Mouse (Mus musculus) cerebellum, adult 11-12 months (tissue): ENCODE results near the gene Rab34.
A peak's percentile ranks its signal among the peaks of the same experiment; 100 is the strongest.
"Not testable (repeated sequence)": the region's sequence is repeated elsewhere in the genome, so short reads cannot be mapped to it uniquely, and the experiment has no call there.

Experiments used
- DNase-seq: peaks from one replicate; pipeline ENCODE4 v3.0.0; 2022

Rab34 gene

DNA sequence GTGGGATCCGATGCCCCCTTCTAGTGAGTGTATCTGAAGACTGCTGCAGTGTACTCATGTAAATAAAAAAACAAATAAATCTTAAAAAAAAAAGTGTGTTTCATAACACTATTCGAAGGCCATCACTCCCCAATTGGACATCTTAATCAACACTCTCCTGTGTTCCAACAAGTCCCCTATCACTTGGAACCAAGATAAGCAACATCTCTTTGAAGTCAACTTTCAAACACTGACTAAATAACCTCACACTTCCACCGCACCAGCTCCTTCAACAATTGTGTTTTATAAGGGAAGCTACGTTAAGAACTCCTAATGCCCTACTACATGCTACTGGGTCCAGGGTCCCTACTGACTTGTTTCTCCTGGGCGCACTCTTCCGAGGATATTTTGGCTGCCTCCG is 5.8 kb upstream of the Rab34 start:
- no peak for DNase-seq

DNA sequence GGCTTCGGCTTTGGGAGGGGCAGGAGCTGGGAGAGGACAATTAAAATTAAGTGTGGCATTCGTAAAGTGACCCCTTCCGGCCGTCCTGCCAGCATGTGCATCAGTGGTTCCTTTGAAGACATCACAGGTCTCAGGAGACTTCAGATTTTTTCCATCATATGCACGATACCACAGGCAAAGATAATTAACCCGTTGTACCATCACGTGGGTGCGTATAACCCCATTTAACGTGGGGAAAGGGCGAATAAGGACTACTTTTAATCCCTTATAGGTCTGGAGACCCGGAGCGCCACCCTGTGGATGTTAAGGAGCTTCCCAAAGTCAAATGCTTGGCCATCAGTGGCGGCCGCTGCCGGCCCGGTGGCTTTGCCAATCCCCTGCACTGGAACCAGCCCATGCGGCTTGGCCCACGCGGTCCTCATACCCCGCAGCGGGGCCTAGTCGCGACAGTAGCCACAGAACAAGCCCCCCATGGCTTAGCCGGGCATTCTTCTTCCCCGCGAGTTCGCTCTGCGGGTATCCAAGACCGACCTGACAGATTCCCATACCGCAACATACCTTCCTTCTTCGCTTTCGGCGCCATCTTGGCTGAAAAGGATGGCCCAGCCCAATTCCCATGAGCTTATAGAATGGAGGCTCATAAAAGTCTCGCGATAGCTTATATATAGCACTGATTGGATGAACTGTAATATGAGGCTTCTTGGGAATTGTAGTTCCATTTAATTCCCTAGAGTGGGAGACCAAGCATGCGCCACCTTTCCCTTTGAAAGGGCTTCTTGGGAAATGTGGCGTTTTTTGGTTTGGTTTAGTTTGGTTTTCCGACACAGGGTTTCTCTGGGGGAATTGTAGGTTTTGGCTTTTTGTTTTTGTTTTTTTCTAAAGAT is 5.0 kb upstream of the Rab34 start, which contains the start of gene Rpl23a:
TSS of gene Rpl23a (minus strand) at position 624 of the 884 bp plus-strand sequence.
- DNase-seq: peak; percentile 88

DNA sequence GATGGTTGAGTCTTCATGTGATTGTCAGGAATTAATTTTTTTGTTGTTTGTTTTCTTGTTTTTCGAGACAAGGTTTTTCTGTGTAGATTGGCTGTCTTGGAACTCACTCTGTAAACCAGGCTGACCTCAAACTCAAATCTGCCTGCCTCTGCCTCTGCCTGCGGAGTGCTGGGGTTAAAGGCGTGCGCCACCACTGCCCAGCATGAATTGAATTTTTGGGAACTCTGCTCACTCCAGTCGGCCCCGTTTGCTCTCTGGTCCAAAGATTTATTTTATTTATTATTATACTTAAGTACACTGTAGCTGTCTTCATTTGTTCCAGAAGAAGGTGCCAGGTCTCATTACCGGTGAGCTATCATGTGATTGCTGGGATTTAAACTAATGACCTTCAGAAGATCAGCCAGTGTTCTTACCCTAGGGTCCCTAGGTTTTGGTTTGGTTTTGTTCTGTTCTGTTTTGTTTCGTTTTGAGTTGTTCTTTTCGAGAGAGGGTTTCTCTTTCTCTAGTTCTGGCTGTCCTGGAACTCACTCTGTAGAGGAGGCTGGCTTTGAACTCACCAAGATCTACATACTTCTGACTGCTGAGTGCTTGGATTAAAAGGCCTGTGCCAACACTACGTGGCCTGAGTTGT is 4.2 kb upstream of the Rab34 start:
- no peak for DNase-seq

DNA sequence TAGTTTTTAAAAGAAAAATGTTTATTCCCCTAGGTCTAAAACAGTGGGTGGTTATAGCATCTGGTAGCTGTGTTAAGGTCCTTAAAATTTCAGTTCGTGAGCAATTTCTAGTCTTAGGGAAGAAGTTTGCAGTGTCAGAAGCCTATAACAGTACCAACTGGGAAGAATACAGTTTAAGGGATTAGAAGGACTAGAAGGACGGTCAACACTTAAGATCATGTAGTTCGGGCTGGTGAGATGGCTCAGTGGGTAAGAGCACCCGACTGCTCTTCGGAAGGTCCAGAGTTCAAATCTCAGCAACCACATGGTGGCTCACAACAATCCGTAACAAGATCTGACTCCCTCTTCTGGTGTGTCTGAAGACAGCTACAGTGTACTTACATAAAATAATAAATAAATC is 3.5 kb upstream of the Rab34 start:
- DNase-seq: not testable (repeated sequence)

DNA sequence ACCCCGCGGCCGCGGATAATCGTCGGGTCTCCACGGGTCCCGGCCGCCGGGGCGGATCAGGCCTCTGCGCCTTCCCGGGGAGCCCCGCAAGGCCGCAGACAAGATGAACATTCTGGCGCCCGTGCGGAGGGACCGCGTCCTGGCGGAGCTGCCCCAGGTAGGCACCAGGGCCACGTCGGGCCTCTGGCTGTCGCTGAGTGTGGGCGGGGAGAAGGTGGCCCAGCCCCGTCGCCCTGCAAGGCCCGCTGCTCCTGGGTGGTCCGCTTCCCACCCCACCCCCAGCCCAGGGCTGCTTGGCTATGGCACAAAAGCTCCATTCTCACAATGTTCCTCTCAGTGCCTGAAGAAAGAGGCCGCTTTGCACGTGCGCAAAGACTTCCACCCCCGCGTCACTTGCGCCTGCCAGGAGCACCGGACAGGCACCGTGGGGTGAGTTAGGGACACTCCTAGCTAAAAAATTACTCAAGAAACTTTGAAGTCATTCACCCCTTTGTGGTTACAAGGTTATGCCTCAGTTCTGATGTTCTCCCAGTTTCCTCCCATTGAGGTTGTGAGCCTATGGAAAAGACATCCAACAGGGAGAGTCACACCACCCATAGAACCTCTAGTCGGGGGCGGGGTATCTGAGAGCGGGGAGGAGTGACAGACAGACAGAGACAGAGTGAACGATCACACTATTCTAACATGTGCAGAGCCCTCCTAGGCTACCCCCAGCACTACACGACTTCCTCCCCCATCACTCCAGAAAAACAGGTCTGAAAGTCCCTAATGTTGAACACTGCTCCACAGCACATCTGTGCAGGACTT is 1.2 kb downstream of the Rab34 start:
- no peak for DNase-seq

DNA sequence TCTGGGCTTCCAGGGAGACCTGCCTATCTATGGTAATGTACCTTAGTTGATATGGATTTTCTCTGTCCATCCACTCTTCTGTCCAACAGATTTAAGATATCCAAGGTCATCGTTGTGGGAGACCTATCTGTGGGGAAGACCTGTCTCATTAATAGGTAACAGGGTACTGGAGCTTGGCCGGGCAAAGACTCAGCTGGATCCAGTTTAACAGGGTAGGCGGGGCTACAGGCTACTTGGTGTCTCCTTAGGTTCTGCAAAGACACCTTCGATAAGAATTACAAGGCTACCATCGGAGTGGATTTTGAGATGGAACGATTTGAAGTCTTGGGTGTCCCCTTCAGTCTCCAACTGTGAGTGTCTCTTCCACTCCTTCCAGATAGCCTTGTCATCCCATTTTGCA is 1.8 kb downstream of the Rab34 start:
- DNase-seq: no peak

DNA sequence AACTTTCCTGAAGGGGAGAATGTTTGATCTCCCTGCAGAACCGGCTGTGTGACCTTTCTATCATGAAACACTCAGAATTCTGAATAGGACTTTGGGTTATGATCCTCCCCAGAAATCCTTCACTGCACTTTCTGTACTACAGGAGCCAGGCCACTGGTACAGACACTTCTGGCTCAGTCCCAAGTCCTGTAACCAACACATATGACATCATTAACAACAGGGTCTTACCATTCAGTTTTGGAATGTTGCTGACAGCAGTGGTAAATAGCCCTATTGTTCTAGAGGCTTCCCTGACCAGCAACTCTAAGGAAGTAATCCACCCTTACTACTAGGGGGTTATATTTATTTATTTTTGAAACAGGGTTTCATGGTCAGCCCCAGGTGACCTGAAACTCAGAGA is 4.9 kb downstream of the Rab34 start, which contains the start of gene Proca1:
TSS of gene Proca1 (plus strand) at position 280 of the 400 bp plus-strand sequence.
- DNase-seq: no peak

DNA sequence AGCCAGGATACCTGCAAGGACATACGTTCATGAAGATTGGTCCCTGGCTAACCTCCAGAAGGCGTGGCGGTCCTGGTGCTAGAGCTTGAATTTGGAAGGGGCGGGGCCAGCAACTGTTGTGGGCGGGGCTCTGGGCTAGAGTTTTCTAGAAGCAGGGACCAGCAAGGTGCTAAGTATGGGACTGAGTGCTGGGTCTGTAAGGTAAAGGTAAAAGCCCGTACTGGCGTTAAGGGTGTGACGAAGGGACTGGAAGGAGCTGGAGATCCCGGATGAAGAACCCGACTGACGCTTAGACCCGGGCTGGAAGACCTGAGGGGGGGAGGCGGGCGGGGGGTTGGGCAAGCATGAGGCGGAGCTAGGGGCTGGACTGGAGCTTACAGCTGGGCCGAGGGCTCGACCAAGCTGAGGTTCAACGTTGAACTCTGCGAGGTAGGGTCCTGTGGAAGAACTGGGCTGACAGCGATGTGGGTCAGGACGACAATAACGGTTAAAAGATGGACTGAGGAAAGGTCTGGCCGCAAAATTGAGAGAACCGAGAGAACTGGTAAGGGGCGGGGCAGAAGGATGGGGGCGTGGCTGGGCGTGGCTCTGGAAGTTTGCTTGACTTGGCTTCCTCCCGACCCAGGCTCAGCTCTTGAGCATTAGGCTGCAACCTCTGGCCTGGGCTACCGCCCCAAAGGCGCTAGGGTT is 6.3 kb downstream of the Rab34 start:
- DNase-seq: no peak

DNA sequence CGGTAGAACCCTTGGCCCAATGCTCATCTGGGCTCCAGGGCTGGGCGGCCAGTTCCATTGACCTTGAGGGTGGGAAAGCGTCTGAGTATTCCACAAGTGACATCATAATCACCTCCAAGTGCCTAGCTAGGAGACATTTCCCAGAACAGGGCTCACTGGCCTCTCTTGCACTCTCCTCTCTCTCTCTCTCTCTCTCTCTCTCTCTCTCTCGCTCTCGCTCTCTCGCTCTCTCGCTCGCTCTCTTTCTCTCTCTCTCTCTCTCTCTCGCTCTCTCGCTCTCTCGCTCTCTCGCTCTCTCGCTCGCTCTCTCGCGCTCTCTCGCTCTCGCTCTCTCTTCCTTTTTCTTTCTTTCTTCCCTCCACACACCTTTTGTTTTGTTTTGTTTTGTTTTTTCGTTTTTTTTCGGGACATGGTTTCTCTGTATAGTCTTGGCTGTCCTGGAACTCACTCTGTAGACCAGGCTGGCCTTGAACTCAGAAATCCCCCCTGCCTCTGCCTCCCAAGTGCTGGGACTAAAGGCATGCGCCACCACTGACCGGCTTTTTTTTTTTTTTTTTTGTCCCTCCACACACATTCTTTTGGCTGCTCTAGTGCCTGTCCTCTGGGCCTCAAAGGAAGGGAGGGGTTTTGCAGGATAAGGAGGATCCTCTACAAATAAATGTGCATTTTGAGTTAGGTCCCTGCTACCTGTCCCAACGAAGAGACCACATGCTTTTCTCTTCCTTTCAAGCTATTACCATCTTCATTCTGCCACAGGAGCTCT is 7.1 kb downstream of the Rab34 start:
- DNase-seq: no peak

DNA sequence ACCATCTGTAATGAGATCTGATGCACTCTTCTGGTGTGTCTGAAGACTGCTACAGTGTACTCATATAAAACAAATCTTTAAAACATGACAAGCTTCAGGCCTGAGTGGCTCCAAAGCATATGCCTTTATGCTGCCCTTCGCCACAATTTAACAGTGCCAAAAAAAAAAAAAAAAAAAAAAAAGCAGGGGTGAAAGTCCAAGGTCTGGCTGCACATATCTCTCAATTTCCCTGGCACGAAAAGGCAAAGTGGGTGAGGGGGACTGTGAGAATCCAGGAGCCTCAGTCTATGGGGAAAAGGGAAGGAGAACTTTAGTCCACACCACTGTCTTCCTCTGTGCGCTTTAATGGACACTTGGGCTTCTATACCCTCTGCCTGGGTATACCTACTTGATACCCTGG is 14.1 kb downstream of the Rab34 start:
- DNase-seq: no peak

DNA sequence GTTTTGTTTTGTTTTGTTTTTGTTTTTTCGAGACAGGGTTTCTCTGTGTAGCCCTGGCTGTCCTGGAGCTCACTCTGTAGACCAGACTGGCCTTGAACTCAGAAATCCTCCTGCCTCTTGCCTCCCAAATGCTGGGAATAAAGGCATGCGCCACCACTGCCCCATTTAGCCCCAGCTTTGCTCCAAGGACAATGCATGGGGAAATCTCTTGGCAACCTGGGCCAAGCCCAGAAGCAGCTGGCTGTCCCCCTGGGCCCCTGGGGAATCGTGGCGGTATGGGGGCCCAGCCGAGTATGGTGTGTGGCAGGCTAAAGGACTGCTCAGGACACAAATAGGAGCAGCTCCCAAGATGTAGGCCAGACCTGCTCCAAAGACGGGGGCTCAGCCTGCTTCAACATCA is 16.1 kb downstream of the Rab34 start:
- DNase-seq: no peak

DNA sequence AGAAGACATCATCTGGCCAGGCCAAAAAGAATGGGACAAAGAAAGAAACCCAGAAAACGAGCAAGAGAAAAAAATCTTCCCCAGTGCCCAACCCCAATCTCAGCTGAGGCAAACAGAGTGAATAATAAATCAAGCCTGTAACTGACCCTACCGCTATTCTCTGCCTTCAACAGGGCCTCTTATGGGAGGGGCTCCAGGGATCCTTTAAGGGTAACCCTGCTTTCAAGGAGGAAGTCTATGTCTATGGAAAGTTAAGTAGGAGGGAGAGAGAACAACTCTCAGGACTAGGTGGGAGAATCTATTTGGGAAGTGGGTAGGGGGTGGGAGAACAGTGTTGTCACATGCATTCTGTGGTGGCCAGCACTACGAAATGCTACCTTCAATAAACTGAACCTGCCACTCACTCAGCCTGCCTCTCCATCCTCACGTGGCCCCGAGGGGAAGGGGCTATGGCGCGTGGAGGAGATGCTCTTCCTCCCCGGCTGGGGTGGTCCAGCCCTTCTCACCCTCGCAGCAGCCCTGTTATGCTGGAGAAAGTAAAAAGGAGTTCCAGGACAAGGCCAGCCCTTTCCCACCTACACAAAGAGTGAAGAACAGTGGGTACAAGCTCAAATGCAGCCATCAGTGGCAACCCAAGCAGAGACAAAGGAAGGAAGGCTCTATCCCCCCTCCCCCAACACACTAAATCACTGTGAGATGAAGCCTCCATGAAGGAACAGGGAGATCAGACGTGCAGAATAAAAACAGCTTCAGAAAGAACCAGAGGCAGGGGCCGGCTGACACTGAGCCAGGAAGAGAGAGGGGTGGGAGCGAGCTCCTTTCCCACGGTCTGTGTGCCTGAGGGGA is 17.4 kb downstream of the Rab34 start:
- DNase-seq: no peak

DNA sequence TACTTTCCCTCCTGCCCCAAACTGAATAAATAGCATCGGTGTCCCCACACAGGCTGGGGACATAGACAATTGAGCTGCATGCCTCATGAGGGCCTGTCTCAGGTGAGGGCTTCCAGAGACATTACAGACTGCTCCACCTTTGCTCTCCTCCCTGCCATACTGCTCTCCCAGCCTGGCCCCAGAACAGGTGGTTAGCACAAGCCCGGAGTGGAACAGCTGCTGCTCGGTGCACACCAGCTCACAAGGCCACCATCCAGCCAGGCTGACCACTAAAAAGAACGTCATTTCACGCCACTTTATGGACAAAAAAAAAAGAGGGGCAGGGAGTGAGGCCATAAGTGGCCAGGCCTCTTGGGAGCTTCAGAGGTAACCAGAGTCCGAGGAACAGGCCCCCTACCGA is 19.0 kb downstream of the Rab34 start:
- DNase-seq: no peak

DNA sequence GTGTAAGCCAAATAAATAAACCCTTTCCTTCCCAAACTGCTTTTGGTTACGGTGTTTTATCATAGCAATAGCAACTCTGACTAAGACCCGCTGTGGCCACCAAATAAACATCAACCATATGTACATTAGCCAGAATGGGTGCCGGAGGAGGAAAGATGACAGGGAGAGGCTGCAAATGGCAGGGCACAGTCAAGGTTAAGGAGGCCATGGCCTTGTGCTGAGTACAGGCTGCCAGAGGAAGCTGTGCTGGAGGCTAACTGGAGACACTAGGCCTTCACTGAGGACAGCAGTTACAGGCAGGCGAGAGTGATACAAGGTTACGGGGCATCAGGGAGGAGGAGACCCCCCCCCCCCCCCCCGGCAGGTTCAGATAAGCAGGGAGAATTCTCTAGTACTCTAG is 21.7 kb downstream of the Rab34 start:
- no peak for DNase-seq

DNA sequence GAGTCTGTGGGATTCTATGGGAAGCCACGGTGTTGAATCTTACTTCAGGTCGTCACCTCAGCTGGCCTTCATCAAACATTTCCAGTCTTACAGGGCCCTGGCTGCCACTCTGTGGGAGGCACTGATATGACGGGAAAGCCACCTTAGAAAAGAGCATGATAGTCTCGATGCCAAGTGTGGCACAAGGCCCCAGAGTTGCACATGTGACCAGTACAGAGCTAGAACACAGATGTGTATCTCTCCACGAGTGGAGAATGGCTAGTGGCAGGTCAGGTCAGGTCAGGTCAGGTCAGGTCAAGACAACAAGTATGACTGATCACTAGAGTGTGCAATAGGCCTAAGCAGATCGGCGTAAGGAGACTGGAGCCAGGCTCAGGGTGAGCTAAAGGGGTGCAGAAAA is 22.4 kb downstream of the Rab34 start:
- no peak for DNase-seq

DNA sequence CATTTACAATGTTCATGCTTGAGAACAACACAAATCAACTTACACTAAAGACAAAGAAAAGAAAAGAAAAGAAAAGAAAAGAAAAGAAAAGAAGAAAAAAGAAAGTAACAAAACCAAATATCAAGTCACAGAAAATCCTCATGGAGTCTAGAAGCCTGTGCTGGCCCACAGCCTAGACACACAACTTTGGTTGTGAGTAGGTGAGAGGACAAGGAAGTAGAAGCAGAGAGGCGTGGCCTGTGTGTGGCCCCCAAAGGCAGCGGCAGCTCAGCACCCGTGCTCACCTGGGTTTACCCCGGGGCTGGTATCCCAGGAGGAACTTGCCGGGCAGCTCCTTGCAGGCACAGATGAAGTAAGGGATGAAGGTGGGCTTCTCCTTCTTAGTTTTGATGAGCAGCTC is 23.3 kb downstream of the Rab34 start:
- DNase-seq: no peak

DNA sequence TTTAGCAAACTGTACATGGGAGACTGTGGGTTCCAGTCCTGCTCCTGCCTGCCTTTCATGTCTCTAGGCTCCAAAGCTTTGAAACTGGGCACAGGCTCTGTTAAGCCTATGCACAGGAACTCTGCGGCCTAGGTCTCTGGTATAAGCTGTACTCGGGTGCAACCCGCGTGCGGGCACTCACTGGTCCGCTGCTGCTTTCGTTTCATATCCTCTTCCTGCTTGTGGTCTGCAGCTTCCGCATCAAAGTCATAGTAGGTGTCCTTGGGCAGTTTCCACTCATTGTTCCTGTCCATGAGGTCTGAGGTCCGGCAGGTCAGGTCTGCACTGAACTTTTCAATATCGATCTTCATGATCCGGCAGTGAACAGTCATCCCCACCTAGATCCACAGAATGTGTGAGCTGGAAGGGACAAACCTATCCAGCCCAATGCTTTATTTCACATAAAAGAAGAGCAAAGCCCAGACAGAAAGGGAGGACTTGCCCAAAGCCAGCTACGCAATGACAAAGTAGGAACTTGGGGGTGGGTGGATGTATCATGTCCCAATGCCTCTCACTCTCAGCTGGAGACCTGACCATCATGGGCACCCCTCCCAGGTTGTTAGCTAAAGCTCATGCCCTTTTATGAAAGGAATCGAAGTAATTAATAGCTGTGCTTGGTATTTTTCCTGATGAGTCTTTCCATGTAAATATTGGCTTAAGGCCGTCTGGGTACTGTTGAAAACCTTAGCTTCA is 25.0 kb downstream of the Rab34 start:
- no peak for DNase-seq

DNA sequence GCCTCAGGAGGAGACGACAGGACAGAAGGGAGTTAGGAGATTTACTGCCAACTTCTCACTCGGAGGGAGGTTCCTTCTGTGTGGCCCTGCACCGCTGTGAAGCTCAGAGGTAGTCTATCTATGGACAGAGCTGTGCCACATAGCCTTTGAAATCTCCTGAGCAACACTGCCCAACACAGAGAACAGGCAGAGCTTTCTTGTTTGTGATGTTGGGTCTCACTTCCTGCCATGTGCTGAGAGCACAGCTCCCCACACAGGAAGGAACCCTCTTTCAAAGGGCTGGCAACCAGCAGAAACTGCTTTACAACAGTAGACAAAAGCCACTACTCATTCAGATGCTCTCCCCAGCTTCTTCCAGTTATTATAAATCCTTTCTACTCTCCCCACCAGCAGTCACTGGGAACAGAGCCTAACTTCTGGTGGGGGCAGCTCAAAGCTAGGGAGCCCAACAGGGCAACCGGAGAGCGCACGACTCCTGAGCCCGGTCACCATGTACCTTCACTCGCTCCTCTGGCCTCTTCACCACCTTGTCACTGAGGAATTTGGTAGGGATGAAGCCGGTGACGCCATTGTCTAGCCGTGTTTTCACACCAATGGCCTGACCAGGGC is 27.6 kb downstream of the Rab34 start:
- peak; percentile 20 for DNase-seq

DNA sequence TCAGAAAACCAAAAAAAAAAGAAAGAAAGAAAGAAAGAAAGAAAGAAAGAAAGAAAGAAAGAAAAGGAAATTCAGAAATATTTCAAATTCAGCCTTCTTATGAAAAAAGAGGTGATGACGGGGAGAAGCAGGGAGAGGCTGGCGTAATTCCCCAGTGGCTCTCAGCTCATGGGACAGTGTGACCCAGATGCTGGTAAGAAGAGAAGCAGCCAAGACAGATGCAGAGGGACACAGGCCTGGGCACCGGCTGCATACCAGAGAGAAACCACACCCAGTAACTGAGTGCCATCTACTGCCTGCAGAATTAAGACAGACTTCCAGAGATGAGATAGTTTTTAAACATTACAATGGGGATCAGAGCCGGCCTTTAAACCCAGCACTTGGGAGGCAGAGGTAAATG is 35.4 kb downstream of the Rab34 start:
- DNase-seq: no peak

DNA sequence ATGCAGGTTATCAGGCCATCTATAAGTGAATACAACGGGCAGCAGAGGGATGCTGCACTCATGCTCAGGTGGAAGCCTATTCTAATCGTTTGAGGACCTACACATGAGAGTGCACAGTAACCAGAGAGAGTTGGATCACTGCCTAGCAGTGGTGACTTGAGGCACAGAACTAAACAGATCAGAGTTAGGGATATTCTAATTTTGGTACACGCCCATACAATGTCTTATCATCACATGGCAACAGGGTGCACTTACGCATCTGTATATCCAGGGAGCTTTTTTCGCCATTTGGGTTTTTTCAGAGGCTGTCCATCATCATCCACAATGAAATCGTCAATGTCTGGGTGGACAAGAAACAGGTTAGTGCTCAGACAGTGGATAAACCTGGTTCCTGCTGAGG is 43.3 kb downstream of the Rab34 start:
- no peak for DNase-seq
